Mouse (Mus musculus): ENCODE measurements around the gene Cdk12. TPM values are rescaled to one million over a fixed set of nuclear protein-coding genes. Genes with fewer than 3 reads are reported as not detected.

Gene Cdk12
- total RNA-seq, 1 experiment = 68.8 TPM

DNA sequence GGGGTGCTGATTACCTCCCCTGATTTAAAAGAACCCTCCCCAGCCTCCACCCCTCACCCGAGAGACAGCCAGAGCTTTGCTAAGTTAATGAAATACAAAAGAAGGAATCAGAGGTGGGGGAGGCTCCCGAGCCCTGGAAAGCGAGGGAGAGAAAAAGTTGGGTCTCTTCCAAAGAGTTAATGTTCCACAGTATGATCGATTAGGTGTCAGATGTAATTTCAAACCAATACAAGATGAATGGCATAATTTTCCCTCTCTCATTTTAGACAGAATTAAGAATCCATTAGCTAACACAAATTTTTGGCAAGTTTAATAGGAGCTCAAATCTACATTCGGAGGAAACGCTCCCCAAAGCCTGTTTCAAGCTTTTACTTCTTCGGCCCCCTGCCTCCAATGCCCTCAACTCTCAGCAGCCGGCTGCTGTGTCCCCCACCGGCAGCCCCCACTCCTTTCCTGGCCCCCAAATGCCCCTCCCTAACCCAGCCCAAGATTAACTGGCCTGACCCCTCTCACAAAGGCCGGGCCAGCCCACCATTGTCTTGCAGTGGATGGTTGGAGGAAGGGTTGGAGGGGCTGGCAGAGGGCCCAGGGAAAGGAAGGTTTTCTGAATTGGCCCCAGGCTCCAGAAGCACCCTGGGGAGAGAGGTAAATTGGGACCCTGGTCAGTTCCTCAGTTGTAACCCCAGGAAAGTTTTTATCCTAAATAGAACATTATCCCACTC, 95.8 kb downstream of the Cdk12 start:
- Histone ChIP-seq H3K9me3 (ENCODE audit: control insufficient read depth, insufficient read depth, low read depth, low read length) (no peaks in the 10 kb centered on the region), H3K36me3 (ENCODE audit: control insufficient read depth, insufficient read depth, low read length, poor library complexity, severe bottlenecking) (no peaks in the 10 kb centered on the region), H3K4me3 (ENCODE audit: insufficient read depth in 1 of 2, low read depth in 1 of 2, low read length in 2 of 2, poor library complexity in 1 of 2, severe bottlenecking in 1 of 2) (peak overlapping the region in 1 of 2 experiments; percentile 29; a peak in 1 of 4 replicates), H3K27ac (ENCODE audit: insufficient read depth, low read depth, low read length, poor library complexity, severe bottlenecking) (peak overlapping the region; percentile 82; the same call in 1 of the 2 replicates), H3K4me1 (ENCODE audit: control insufficient read depth in 2 of 2, insufficient read depth in 2 of 2, low read length in 2 of 2, poor library complexity in 1 of 2) (peaks cover 4 to 36% of the 10 kb centered on the region in 2 experiments), H3K9ac (ENCODE audit: insufficient read depth, low read depth, low read length, poor library complexity, severe bottlenecking) (no peak overlapping the region; the same call in 1 of the 2 replicates)
- DNase-seq (ENCODE audit: low read depth, low spot score) = no peak
- in situ Hi-C loops (cut with MboI; ENCODE audit: low sequenced_read_pairs in 2 of 2, unreplicated experiment in 2 of 2) = no loop called here
- TF ChIP-seq CHD2 (IDR thresholded peaks at IDR 0.05; ENCODE audit: low read depth, low read length) (no peak), ZC3H11A (IDR thresholded peaks at IDR 0.05; ENCODE audit: borderline replicate concordance, low read depth, low read length) (no peak), ZNF384 (IDR thresholded peaks at IDR 0.05; ENCODE audit: low read depth, low read length) (no peak), HCFC1 (IDR thresholded peaks at IDR 0.05; ENCODE audit: borderline replicate concordance, insufficient read depth, low read length) (no peak), MAFK (IDR thresholded peaks at IDR 0.05; ENCODE audit: insufficient read depth, low read depth, low read length) (no peak)

DNA sequence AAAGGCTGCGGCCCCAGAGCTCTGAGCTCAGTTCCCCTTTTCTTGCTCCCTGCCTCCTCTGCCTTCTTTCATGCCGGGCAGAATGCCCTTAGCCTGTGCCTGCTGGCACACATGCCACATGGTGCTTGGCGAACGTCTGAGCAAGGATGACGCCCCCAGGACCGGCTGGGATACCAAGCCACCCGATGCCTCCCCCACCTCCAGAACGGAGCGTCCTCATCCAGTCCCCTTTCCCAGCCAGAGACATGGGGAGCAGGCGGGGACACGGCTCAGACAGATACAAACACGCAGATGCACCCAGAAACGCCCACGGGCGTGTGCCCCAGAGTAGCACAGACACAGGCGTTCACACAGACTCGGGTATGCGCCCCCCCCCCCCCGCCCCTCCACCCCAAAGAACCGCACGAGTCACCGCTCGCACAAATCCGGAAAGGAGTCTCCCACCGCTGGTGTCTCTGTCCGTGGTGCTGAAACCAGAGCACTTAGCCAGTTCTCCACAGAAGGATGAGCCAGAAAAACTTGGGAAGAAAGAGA, 111.0 kb downstream of the Cdk12 start:
- H3K27ac ChIP-seq (ENCODE audit: insufficient read depth, low read depth, low read length, poor library complexity, severe bottlenecking) = no peak overlapping the region
- peaks cover 0 to 2% of the 10 kb centered on the region in 2 experiments; a peak in 1 of 4 replicates for H3K4me1 ChIP-seq (ENCODE audit: control insufficient read depth in 2 of 2, insufficient read depth in 2 of 2, low read length in 2 of 2, poor library complexity in 1 of 2)
- in situ Hi-C loops (cut with MboI; ENCODE audit: low sequenced_read_pairs in 2 of 2, unreplicated experiment in 2 of 2) = no loop called here
- no peaks in the 10 kb centered on the region for H3K9me3 ChIP-seq (ENCODE audit: control insufficient read depth, insufficient read depth, low read depth, low read length)
- TF ChIP-seq MAFK (IDR thresholded peaks at IDR 0.05; ENCODE audit: insufficient read depth, low read depth, low read length) (no peak), HCFC1 (IDR thresholded peaks at IDR 0.05; ENCODE audit: borderline replicate concordance, insufficient read depth, low read length) (no peak), CHD2 (IDR thresholded peaks at IDR 0.05; ENCODE audit: low read depth, low read length) (no peak), ZNF384 (IDR thresholded peaks at IDR 0.05; ENCODE audit: low read depth, low read length) (no peak), ZC3H11A (IDR thresholded peaks at IDR 0.05; ENCODE audit: borderline replicate concordance, low read depth, low read length) (no peak)
- no peaks in the 10 kb centered on the region for H3K36me3 ChIP-seq (ENCODE audit: control insufficient read depth, insufficient read depth, low read length, poor library complexity, severe bottlenecking)
- H3K4me3 ChIP-seq (ENCODE audit: insufficient read depth in 1 of 2, low read depth in 1 of 2, low read length in 2 of 2, poor library complexity in 1 of 2, severe bottlenecking in 1 of 2) = peak overlapping the region; percentile 34 to 49; a peak in 2 of 4 replicates
- DNase-seq (ENCODE audit: low read depth, low spot score) = no peak
- H3K9ac ChIP-seq (ENCODE audit: insufficient read depth, low read depth, low read length, poor library complexity, severe bottlenecking) = no peak overlapping the region

DNA sequence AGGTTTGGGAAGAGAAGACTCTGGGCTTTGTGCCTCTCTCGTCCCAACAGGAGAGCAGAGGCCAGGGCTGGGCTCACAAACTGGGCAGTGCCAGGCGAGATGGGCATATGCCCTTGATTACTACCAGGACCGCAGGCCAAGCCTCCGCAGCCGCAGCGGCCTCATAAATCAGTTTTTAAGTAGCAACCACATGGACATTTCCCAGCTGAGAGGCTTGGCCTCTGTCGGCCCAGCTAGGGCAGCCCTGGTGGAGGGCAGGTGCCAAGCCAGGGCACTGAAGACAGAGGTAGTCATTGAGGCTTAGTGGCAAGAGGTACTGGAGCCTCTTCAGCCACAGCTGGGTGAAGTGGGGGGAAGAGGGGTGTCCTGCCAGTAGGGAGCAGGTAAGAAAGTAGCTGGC, 114.6 kb downstream of the Cdk12 start:
- Histone ChIP-seq H3K9me3 (ENCODE audit: control insufficient read depth, insufficient read depth, low read depth, low read length) (no peaks in the 10 kb centered on the region), H3K9ac (ENCODE audit: insufficient read depth, low read depth, low read length, poor library complexity, severe bottlenecking) (no peak overlapping the region), H3K36me3 (ENCODE audit: control insufficient read depth, insufficient read depth, low read length, poor library complexity, severe bottlenecking) (no peaks in the 10 kb centered on the region), H3K4me1 (ENCODE audit: control insufficient read depth in 2 of 2, insufficient read depth in 2 of 2, low read length in 2 of 2, poor library complexity in 1 of 2) (peaks cover 0 to 2% of the 10 kb centered on the region in 2 experiments; a peak in 1 of 4 replicates), H3K4me3 (ENCODE audit: insufficient read depth in 1 of 2, low read depth in 1 of 2, low read length in 2 of 2, poor library complexity in 1 of 2, severe bottlenecking in 1 of 2) (no peak overlapping the region), H3K27ac (ENCODE audit: insufficient read depth, low read depth, low read length, poor library complexity, severe bottlenecking) (no peak overlapping the region)
- DNase-seq (ENCODE audit: low read depth, low spot score) = no peak
- in situ Hi-C loops (cut with MboI; ENCODE audit: low sequenced_read_pairs in 2 of 2, unreplicated experiment in 2 of 2) = no loop called here
- no peak for TF ChIP-seq ZC3H11A (IDR thresholded peaks at IDR 0.05; ENCODE audit: borderline replicate concordance, low read depth, low read length)
- TF ChIP-seq CHD2 (IDR thresholded peaks at IDR 0.05; ENCODE audit: low read depth, low read length) = no peak
- no peak for TF ChIP-seq ZNF384 (IDR thresholded peaks at IDR 0.05; ENCODE audit: low read depth, low read length)
- TF ChIP-seq HCFC1 (IDR thresholded peaks at IDR 0.05; ENCODE audit: borderline replicate concordance, insufficient read depth, low read length) = no peak
- TF ChIP-seq MAFK (IDR thresholded peaks at IDR 0.05; ENCODE audit: insufficient read depth, low read depth, low read length) = no peak

DNA sequence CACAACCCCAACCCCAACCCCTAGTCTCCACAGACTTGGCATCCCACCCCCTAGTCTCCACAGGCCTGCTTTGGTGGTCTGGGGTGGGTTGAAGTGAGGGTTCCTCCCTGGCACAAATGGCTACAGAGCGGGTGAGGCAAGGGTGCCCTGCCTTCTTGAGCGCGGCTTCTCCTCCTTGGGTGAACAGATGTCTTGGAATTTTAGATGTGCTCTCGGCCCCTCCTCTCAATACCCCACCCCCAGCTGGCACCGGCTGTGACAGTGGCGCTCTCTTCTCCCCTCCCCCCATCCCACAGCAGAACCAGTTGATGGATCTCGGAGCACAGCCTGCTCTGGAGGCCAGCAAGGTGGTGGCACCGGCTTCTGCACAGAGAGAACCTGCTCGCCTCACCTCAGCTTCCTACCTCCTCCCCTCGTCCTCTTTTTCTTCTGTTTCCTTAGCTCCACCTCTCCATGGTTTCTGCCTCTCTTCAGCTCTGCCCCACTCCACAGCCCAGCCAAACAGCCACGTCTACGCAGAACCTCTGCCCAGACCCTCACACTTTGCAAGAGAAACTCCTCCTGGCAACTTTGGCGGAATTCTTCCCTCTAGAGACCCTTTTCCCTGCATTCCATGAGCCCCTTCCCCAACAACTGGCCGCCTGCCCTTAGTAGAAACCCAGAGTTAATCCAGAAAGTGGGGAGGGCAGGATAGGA, 115.7 kb downstream of the Cdk12 start:
- H3K9ac ChIP-seq (ENCODE audit: insufficient read depth, low read depth, low read length, poor library complexity, severe bottlenecking) = no peak overlapping the region
- TF ChIP-seq MAFK (IDR thresholded peaks at IDR 0.05; ENCODE audit: insufficient read depth, low read depth, low read length) (no peak), CHD2 (IDR thresholded peaks at IDR 0.05; ENCODE audit: low read depth, low read length) (no peak), ZC3H11A (IDR thresholded peaks at IDR 0.05; ENCODE audit: borderline replicate concordance, low read depth, low read length) (no peak), ZNF384 (IDR thresholded peaks at IDR 0.05; ENCODE audit: low read depth, low read length) (no peak), HCFC1 (IDR thresholded peaks at IDR 0.05; ENCODE audit: borderline replicate concordance, insufficient read depth, low read length) (no peak)
- DNase-seq (ENCODE audit: low read depth, low spot score) = no peak

More for the DNA sequence above, 115.7 kb downstream of the Cdk12 start:
- in situ Hi-C loops (cut with MboI; ENCODE audit: low sequenced_read_pairs in 2 of 2, unreplicated experiment in 2 of 2) = no loop called here
- H3K36me3 ChIP-seq (ENCODE audit: control insufficient read depth, insufficient read depth, low read length, poor library complexity, severe bottlenecking) = no peaks in the 10 kb centered on the region
- peaks cover 0 to 2% of the 10 kb centered on the region in 2 experiments; a peak in 1 of 4 replicates for H3K4me1 ChIP-seq (ENCODE audit: control insufficient read depth in 2 of 2, insufficient read depth in 2 of 2, low read length in 2 of 2, poor library complexity in 1 of 2)
- H3K9me3 ChIP-seq (ENCODE audit: control insufficient read depth, insufficient read depth, low read depth, low read length) = no peaks in the 10 kb centered on the region
- H3K4me3 ChIP-seq (ENCODE audit: insufficient read depth in 1 of 2, low read depth in 1 of 2, low read length in 2 of 2, poor library complexity in 1 of 2, severe bottlenecking in 1 of 2) = no peak overlapping the region
- H3K27ac ChIP-seq (ENCODE audit: insufficient read depth, low read depth, low read length, poor library complexity, severe bottlenecking) = no peak overlapping the region

All from ES-E14 (cell line).